Mouse (Mus musculus): ENCODE data around the gene Il17ra. TPM values are rescaled to one million over a fixed set of nuclear protein-coding genes. Genes with fewer than 3 reads are reported as not detected.

The Il17ra gene
- 16.0 and 25.0 TPM in 2 replicates for polyA plus RNA-seq (2012; rRNA removed)

GRCm38 (mm10) chr6:120463086-120463871, at the start of gene Il17ra:
Gene Il17ra, plus strand, starts transcription at chr6:120463247.
- DNase-seq (ENCODE audit: low read depth, low spot score) = peak; percentile 61
- WGBS = 1% methylated on average over 90 of the region's 90 CpGs

- WGBS = 58% methylated on average over 3 of the region's 3 CpGs
- DNase-seq (ENCODE audit: low read depth, low spot score) = no peak
Measured at GRCm38 (mm10) chr6:120438161-120438560, 24.9 kb upstream of the Il17ra start.

DNA sequence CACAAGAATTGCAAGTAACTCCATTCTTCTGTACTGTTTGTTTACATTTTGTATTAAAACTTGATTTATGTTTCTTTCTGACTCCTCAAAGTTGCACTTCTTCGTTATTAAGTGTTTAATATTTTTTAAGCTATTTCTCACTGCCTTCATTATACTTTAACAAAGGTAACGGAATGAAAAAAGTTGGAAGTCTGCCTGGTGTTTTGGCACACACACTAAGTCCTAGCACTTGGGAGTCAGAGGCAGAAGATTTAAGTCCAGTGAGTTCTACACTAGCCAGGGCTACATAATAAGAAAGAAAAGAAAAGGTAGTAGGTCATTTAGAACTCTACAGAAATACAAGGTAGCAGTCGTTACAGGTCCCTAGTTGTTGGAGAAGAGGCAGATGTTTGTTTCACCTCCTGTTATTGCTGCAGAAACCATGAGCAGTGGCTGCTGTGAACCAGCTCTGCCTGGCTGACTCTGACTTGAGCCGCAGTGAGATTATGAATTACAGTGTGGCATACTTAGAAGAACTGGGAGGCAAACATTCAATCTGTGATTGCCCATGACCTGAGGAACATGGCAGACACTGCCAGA, 20.8 kb upstream of the Il17ra start:
- no peak for DNase-seq (ENCODE audit: low read depth, low spot score)
- WGBS = 76% methylated on average over 4 of the region's 4 CpGs

GRCm38 (mm10) chr6:120443363-120444355, 19.4 kb upstream of the Il17ra start:
- 27% methylated on average over 14 of the region's 14 CpGs for WGBS

DNA sequence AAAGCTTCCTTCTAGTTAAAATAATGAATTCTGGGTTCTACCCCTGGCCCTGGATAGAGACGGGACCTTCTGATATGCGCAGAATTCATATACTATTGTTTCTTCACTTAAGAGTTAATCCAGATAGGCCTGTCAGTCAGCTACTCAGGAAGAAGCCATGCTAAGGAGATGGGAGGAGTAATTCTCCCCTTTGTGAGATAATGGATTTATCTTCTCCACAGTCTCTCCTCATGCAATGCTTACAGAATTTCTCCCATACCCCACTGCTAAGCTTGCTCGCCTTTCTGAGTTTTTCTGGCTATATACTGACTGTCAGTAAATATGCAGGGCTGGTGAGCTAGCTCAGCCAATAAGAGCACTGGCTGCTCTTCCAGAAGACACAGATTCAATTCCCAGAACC, 12.8 kb upstream of the Il17ra start:
- no peak for DNase-seq (ENCODE audit: low read depth, low spot score)
- WGBS = 76% methylated on average over 3 of the region's 3 CpGs

More at GRCm38 (mm10) chr6:120443363-120444355, 19.4 kb upstream of the Il17ra start:
- no peak for DNase-seq (ENCODE audit: low read depth, low spot score)

DNA sequence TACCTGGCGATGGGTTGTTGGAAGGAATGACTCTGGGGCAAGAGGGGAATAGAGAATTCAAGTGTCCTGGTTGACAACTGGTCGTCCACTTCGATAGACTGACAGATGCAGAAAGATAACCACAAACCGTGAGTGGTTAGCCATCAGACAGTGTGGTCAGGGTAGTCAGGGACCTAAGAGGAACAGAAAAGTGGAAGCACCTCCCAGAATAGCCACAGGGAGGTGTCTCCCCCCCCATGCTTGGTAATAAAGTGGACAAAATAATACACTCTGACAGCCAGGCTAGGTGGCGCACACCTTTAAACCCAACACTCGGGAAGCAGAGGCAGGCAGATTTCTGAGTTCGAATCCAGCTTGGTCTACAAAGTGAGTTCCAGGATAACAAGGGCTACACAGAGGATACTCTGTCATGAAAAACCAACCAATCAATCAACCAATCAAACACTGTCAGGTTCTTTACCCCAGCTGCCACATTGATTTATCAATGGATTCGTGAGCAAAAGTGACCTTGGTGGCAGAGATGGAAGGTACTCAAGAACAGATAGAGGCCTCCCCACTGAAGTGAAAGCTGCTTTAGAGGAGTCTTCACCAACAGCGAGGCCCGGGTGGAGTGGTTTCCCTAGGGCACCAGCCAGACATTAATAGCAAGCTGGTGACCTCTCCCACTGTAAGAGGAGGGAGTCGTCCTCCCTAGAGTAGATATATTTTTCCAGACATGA, 10.5 kb upstream of the Il17ra start:
- WGBS = 87% methylated on average over 11 of the region's 11 CpGs
- DNase-seq (ENCODE audit: low read depth, low spot score) = no peak

- DNase-seq (ENCODE audit: low read depth, low spot score) = no peak
- WGBS = 75% methylated on average over 5 of the region's 5 CpGs
Measured at GRCm38 (mm10) chr6:120453103-120453445, 10.0 kb upstream of the Il17ra start.

DNA sequence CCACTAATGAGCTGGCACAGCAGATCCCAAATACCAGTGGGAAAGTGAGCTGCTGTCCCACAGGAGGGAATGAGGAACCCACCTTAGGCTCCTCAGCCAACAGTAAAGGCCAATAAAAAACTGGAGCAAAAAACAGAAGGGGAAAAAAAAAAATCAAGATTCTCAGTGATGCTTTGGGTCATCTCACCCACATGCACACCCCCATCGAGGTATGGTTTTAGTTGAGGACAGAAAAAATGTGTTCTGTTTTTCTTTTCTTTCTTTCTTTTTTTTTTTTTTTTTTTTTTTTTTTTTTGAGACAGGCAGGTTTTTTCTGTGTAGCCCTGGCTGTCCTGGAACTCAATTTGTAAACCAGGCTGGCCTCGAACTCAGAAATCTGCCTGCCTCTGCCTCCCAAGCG, 9.5 kb upstream of the Il17ra start:
- DNase-seq (ENCODE audit: low read depth, low spot score) = no peak
- WGBS = 86% methylated on average over 3 of the region's 3 CpGs

GRCm38 (mm10) chr6:120454627-120455077, 8.4 kb upstream of the Il17ra start:
- DNase-seq (ENCODE audit: low read depth, low spot score) = peak; percentile 74
- 13% methylated on average over 11 of the region's 11 CpGs for WGBS

- no peak for DNase-seq (ENCODE audit: low read depth, low spot score)
- 68% methylated on average over 7 of the region's 7 CpGs for WGBS
Measured at GRCm38 (mm10) chr6:120457074-120457473, 6.0 kb upstream of the Il17ra start.

DNA sequence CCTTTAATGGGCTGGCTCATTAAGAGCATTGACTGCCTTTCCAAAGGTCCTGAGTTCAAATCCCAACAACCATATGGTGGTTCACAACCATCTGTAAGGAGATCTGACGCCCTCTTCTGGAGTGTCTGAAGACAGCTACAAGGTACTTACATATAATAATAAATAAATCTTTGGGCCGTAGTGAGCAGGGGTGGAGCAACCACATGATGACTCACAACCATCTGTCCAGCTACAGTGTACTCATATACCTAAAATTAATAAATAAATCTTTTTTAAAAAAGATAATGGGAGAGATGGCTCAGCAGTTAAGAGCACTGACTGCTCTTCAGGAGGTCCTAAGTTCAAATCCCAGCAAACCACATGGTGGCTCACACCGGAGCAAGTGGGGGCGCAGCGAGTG, 5.3 kb upstream of the Il17ra start:
- no peak for DNase-seq (ENCODE audit: low read depth, low spot score)
- 79% methylated on average over 5 of the region's 5 CpGs for WGBS

DNA sequence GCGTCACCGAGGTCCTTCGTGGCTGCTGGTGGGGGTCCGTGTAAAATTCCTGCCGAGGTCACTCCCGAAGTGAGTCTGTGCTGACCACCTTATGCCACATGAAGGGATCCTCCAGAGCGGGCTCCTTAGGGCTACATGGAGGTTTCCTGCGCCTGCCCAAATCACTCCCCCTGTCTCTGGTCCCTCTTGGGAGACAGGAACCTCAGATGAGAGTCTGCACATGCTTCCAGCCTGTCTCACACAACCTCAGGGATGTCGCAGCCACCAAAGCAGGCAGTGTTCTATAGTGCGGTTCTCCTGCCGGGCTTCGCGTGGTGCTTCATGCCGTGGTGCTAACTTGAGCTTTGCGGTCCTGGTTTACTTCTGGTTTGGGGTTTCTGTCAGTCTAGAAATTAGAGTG, 1.8 kb upstream of the Il17ra start:
- DNase-seq (ENCODE audit: low read depth, low spot score) = no peak
- 72% methylated on average over 15 of the region's 15 CpGs for WGBS

DNA sequence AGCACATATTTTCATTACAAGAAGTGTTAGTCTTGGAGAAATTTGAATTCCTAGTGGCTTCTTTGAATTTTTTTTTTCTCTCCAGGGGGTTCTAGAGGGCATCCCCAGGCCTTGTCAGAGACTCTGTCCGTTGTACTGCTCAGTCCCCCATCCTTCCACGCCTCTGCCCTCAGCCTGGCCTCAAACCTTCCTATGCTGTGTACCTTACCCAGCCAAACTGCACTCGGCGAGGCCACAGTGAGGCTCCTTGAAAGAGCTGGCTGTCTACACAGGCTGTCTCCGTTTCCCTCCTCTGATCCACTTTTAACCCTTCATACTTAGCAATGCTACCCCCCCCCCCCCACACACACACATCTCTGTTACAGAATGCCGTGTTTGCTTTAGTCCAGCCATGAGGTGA, 796 bp upstream of the Il17ra start:
- 49% methylated on average over 6 of the region's 6 CpGs for WGBS
- DNase-seq (ENCODE audit: low read depth, low spot score) = no peak

DNA sequence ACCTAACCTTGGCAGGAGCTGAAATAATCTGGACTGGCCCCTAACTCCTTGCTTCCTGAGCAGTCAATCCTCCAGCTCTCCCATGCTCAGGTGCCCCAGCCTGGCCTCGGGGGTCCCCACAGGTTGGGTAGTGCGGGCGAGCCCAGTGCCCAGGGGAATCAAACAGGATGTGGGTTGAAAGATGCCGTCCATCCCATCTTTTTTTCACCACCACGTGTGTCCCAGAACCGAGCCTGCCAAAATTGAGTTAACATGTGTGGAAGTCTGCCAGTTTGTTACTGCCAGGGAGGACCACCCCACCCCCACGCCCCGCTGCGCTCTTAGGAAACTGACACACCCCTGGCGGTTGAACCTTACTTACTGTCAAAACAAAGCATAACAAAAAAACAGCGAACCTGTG, 837 bp downstream of the Il17ra start:
- WGBS = 4% methylated on average over 11 of the region's 11 CpGs
- DNase-seq (ENCODE audit: low read depth, low spot score) = no peak

DNA sequence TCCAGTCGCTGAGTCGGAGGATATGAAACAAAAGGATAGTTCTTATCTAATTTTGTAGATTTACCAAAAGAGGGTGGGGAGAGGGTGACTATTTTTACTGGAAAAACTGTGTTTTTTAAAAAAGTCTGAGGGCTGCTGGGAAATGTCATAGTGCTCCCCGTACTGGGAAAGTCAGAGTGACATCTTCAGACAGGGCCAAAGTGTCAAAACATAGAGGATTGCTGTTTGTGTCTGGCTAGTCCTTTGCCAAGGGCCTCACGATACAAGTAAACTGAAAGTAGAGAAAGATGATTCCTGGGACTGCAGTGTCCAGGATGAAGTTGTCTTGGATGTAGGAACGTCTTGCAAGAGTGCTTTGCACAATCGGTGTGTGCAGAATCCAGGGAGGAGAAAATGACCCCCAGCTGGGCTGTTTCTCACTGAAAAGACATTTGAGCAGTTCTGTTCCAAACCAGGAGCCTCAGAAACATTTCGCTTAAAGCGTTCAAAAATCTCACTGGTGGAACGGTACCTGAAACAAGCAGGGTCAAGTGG, 1.4 kb downstream of the Il17ra start:
- 64% methylated on average over 9 of the region's 9 CpGs for WGBS
- no peak for DNase-seq (ENCODE audit: low read depth, low spot score)

DNA sequence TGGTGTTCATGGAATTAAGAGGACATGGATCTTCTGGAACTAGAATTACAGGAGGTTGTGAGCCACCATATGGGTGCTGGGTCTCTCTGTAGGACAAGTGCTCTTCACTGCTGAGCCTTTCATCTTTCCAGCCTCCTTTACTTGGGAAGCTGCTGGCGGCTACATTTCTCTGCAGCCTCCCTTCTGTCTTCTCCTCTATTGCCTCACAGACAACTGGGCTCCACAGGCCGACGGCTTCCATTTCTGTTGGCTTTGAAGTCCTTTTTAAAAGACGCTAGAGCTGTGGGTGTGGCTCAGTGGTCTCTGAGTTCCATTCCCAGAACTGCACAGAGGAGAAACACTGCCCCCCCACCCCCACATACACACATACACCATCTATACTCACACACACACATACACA, 2.3 kb downstream of the Il17ra start:
- WGBS = 73% methylated on average over 4 of the region's 4 CpGs
- DNase-seq (ENCODE audit: low read depth, low spot score) = no peak

GRCm38 (mm10) chr6:120466609-120467329, 3.7 kb downstream of the Il17ra start:
- WGBS = 70% methylated on average over 10 of the region's 10 CpGs
- no peak for DNase-seq (ENCODE audit: low read depth, low spot score)

DNA sequence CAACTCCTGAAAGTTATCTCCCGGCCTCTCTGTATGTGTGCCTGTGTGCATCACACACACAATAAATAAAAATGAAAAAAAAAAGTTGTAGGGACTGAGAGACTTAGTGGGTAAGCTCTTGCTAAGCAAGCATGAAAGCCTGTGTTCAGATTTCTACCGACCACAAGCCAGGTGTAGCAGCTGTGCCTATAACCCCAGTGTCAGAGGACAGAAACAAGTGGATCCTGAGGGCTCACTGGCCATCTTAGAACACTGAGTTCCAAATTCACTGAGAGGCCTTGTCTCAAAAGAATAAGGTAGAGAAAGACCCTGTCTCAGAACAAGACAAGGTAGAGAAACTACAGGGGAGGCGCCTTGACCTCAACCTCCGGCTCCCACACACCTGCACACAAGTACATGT, 5.2 kb downstream of the Il17ra start:
- 93% methylated on average over 4 of the region's 4 CpGs for WGBS
- no peak for DNase-seq (ENCODE audit: low read depth, low spot score)

DNA sequence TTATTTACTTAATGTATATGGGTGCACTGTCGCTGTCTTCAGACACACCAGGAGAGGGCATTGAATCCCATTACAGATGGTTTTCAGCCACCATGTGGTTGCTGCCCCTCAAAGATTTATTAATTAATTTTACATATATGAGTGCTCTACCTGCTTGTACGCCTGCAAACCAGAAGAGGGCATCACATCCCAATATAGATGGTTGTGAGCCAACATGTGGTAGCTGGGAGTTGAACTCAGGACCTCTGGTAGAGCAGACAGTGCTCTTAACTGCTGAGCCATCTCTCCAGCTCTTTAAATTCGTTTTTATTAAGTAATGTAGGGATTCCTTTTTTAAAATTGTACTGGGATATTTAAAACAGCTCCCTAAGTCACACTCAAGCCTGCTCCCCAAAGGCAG, 6.2 kb downstream of the Il17ra start:
- no peak for DNase-seq (ENCODE audit: low read depth, low spot score)
- 69% methylated on average over 3 of the region's 3 CpGs for WGBS

Data from large intestine, adult 2 months (tissue).